Mouse (Mus musculus) CH12.LX (cell line): ENCODE measurements around the gene Nrm. TPM values are rescaled to one million over a fixed set of nuclear protein-coding genes. Genes with fewer than 3 reads are reported as not detected.

ENCODE experiments used
- DNase-seq: peaks from one replicate; pipeline ENCODE4 v3.0.0-alpha.2; 2013; ENCODE audit errors: extremely low read depth
- H3K27ac ChIP-seq: 2 replicates; pipeline ENCODE4 v1.5.1; 2012; ENCODE audit warnings: low read depth, mild to moderate bottlenecking, control low read depth, moderate library complexity; ENCODE audit not compliant: insufficient read depth
- H3K27me3 ChIP-seq: replicated peaks from 2 replicates; pipeline ENCODE3; 2012; ENCODE audit warnings: inconsistent platforms
- H3K36me3 ChIP-seq, 2 experiments: replicated peaks in 1 of 2; 2 replicates each; pipeline versions ENCODE3 to v1.6.1; 2012; ENCODE audit warnings: inconsistent platforms in 1 of 2, low read length in 1 of 2, mild to moderate bottlenecking in 1 of 2, mixed read lengths in 1 of 2, moderate library complexity in 1 of 2; ENCODE audit not compliant: control insufficient read depth in 1 of 2, insufficient read depth in 1 of 2
- H3K4me1 ChIP-seq, 2 experiments: 2 replicates each; pipeline ENCODE4 v1.6.1; 2012; ENCODE audit warnings: inconsistent platforms in 1 of 2, moderate library complexity in 1 of 2; ENCODE audit not compliant: insufficient read depth in 2 of 2, control insufficient read depth in 1 of 2
- H3K4me2 ChIP-seq: 2 replicates; pipeline ENCODE4 v1.6.1; 2012; ENCODE audit warnings: low read depth, mild to moderate bottlenecking, control low read depth; ENCODE audit not compliant: poor library complexity, insufficient read depth, severe bottlenecking
- H3K4me3 ChIP-seq, 3 experiments: fragments of 150-350 bp in 1 of 3; sonication (generic) in 1 of 3; replicated peaks in 1 of 3; 2 replicates each; pipeline versions ENCODE3 to v1.5.1; 2011 to 2012; ENCODE audit warnings: low read depth in 2 of 3, low read length in 2 of 3, mild to moderate bottlenecking in 2 of 3, moderate library complexity in 2 of 3, control low read depth in 1 of 3, improper control_type of control experiment in 1 of 3, inconsistent platforms in 1 of 3, mixed read lengths in 1 of 3; ENCODE audit not compliant: poor library complexity in 1 of 3
- H3K79me2 ChIP-seq: replicated peaks from 2 replicates; pipeline ENCODE4 v1.6.1; 2012; ENCODE audit warnings: mild to moderate bottlenecking, moderate library complexity; ENCODE audit not compliant: control insufficient read depth, poor library complexity, insufficient read depth, severe bottlenecking; ENCODE audit errors: extremely low read depth
- H3K9ac ChIP-seq: 2 replicates; pipeline ENCODE4 v1.6.1; 2012; ENCODE audit warnings: low read depth, mild to moderate bottlenecking, control low read depth, moderate library complexity; ENCODE audit not compliant: insufficient read depth
- H3K9me3 ChIP-seq: replicated peaks from 2 replicates; pipeline ENCODE3; 2012; ENCODE audit warnings: low read length, inconsistent platforms, mixed read lengths
- BHLHE40 ChIP-seq: IDR thresholded peaks from 2 replicates; pipeline ENCODE4 v1.6.1; 2011; ENCODE audit warnings: mild to moderate bottlenecking, low read depth, low read length, improper control_type of control experiment
- CHD2 ChIP-seq: IDR thresholded peaks from 2 replicates; pipeline ENCODE4 v1.6.1; 2011; ENCODE audit warnings: low read length, improper control_type of control experiment
- ETS1 ChIP-seq: conservative IDR thresholded peaks from 2 replicates; pipeline ENCODE4 v1.6.1; 2012; ENCODE audit warnings: low read depth, mild to moderate bottlenecking, inconsistent platforms, low read length, improper control_type of control experiment, moderate library complexity
- HCFC1 ChIP-seq: IDR thresholded peaks from 2 replicates; pipeline ENCODE4 v1.6.1; 2012; ENCODE audit warnings: low read depth, mild to moderate bottlenecking, inconsistent platforms, low read length, improper control_type of control experiment
- IRF4 ChIP-seq: IDR thresholded peaks from 2 replicates; pipeline ENCODE4 v1.6.1; 2014; ENCODE audit warnings: low read depth, mild to moderate bottlenecking, inconsistent platforms, low read length, improper control_type of control experiment
- KAT2A ChIP-seq: IDR thresholded peaks from 2 replicates; pipeline ENCODE4 v1.6.1; 2012; ENCODE audit warnings: low read length, improper control_type of control experiment, inconsistent platforms; ENCODE audit not compliant: insufficient replicate concordance
- MAX ChIP-seq: IDR thresholded peaks from 2 replicates; pipeline ENCODE4 v1.6.1; 2011; ENCODE audit warnings: low read length, improper control_type of control experiment
- MXI1 ChIP-seq: IDR thresholded peaks from 2 replicates; pipeline ENCODE4 v1.6.1; 2011; ENCODE audit warnings: mild to moderate bottlenecking, low read depth, low read length, improper control_type of control experiment
- MYC ChIP-seq: IDR thresholded peaks from 2 replicates; pipeline ENCODE4 v1.6.1; 2011; ENCODE audit warnings: low read depth, mild to moderate bottlenecking, improper control_type of control experiment, low read length
- NELFE ChIP-seq: IDR thresholded peaks from 2 replicates; pipeline ENCODE4 v1.6.1; 2011; ENCODE audit warnings: low read depth, low read length, improper control_type of control experiment
- PAX5 ChIP-seq: IDR thresholded peaks from 2 replicates; pipeline ENCODE4 v1.6.1; 2012; ENCODE audit warnings: low read length, inconsistent platforms, mixed read lengths
- POLR2A ChIP-seq: IDR thresholded peaks from 2 replicates; pipeline ENCODE4 v1.6.1; 2011; ENCODE audit warnings: low read depth, mild to moderate bottlenecking, improper control_type of control experiment, low read length
- POLR2AphosphoS2 ChIP-seq: IDR thresholded peaks from 2 replicates; pipeline ENCODE4 v1.6.1; 2011; ENCODE audit warnings: low read depth, low read length, improper control_type of control experiment
- RCOR1 ChIP-seq: conservative IDR thresholded peaks from 2 replicates; pipeline ENCODE4 v1.6.1; 2012; ENCODE audit warnings: low read depth, mild to moderate bottlenecking, inconsistent platforms, low read length, improper control_type of control experiment
- SMC3 ChIP-seq: IDR thresholded peaks from 2 replicates; pipeline ENCODE4 v1.6.1; 2011; ENCODE audit warnings: low read depth, low read length, improper control_type of control experiment
- TBP ChIP-seq: conservative IDR thresholded peaks from 2 replicates; pipeline ENCODE4 v1.6.1; 2011; ENCODE audit warnings: low read depth, low read length, improper control_type of control experiment
- TCF12 ChIP-seq: IDR thresholded peaks from 2 replicates; pipeline ENCODE4 v1.6.1; 2014; ENCODE audit warnings: low read depth, mild to moderate bottlenecking, inconsistent platforms, low read length, improper control_type of control experiment
- USF1 ChIP-seq: IDR thresholded peaks from 2 replicates; pipeline ENCODE4 v1.6.1; 2014; ENCODE audit warnings: low read depth, mild to moderate bottlenecking, inconsistent platforms, low read length, improper control_type of control experiment
- USF2 ChIP-seq: conservative IDR thresholded peaks from 2 replicates; pipeline ENCODE4 v1.6.1; 2011; ENCODE audit warnings: low read depth, low read length, improper control_type of control experiment
- ZC3H11A ChIP-seq: IDR thresholded peaks from 2 replicates; pipeline ENCODE4 v1.6.1; 2012; ENCODE audit warnings: low read depth, mild to moderate bottlenecking, inconsistent platforms, low read length, improper control_type of control experiment
- ZKSCAN1 ChIP-seq: IDR thresholded peaks from 2 replicates; pipeline ENCODE4 v1.6.1; 2012; ENCODE audit warnings: low read depth, inconsistent platforms, low read length, improper control_type of control experiment, borderline replicate concordance
- ZMIZ1 ChIP-seq: IDR thresholded peaks from 2 replicates; pipeline ENCODE4 v1.6.1; 2012; ENCODE audit warnings: low read depth, mild to moderate bottlenecking, inconsistent platforms, low read length, improper control_type of control experiment
- ZNF384 ChIP-seq: IDR thresholded peaks from 2 replicates; pipeline ENCODE4 v1.6.1; 2012; ENCODE audit warnings: low read depth, low read length, improper control_type of control experiment, inconsistent platforms
- dilution Hi-C: fragments of 300-500 bp; cut with MboI; formaldehyde crosslinking; loops from 2 replicates; pipeline ENCODE4 v1.14.3; 2020; ENCODE audit warnings: low sequenced_read_pairs; ENCODE audit not compliant: extremely low pct_unique_long_range_greater_than_20kb, extremely low pct_ligation_motif_present
- in situ Hi-C: fragments of 300-500 bp; cut with MboI; formaldehyde crosslinking; loops from 3 replicates; pipeline ENCODE4 v1.14.3; 2019; ENCODE audit warnings: low sequenced_read_pairs, low pct_ligation_motif_present, low pct_unique_long_range_greater_than_20kb, mixed read lengths
- polyA plus RNA-seq: library from polyadenylated mRNA; unstranded; fragments of >175 nt; gene quantifications from 2 replicates; pipeline ENCODE4 v1.2.1, GENCODE M21; 2012; ENCODE audit warnings: low read depth; ENCODE audit not compliant: insufficient read length
- total RNA-seq, 2 experiments: library from RNA; depleted of rRNA; stranded (reverse); fragments of 300-350 nt in 1 of 2; fragments of >200 nt in 1 of 2; gene quantifications; 2 replicates each; pipeline ENCODE4 v1.2.3; 2012 to 2014

Nrm gene
- total and polyA plus RNA-seq, 3 experiments, result 12.1 to 16.7 (median 15.4) TPM

GRCm38 (mm10) chr17:35833894-35834293 lies 27.2 kb upstream of the Nrm start:
- DNase-seq, result no peak
- dilution Hi-C loops (no loop called here), in situ Hi-C loops (no loop called here)
- Histone ChIP-seq H3K9me3 (peaks cover 7% of the 10 kb centered on the region), H3K27me3 (no peaks in the 10 kb centered on the region), H3K27ac (no peak overlapping the region), H3K4me3 (no peak overlapping the region), H3K79me2 (peaks cover 38% of the 10 kb centered on the region), H3K36me3 (peaks cover 51 to 76% of the 10 kb centered on the region in 2 experiments), H3K4me2 (no peak overlapping the region), H3K4me1 (peaks cover 11 to 25% of the 10 kb centered on the region in 2 experiments), H3K9ac (no peak overlapping the region)
- TF ChIP-seq ZNF384 (peak; percentile 22; the same call in 1 of the 2 replicates), BHLHE40 (no peak)

GRCm38 (mm10) chr17:35834696-35835422 lies 26.3 kb upstream of the Nrm start:
- peaks cover 11 to 33% of the 10 kb centered on the region in 2 experiments for H3K4me1 ChIP-seq
- H3K27me3 ChIP-seq, result no peaks in the 10 kb centered on the region
- no peak overlapping the region for H3K27ac ChIP-seq
- peaks cover 1% of the 10 kb centered on the region for H3K9me3 ChIP-seq
- in situ Hi-C loops, result loop anchor here (5.0 kb wide), 1 partner anchor 37 kb away; no protein-coding TSS in a partner anchor
- H3K9ac ChIP-seq, result no peak overlapping the region
- H3K4me2 ChIP-seq, result no peak overlapping the region
- TF ChIP-seq ZC3H11A (no peak), USF1 (no peak), IRF4 (no peak), TCF12 (no peak), ZMIZ1 (no peak), RCOR1 (no peak), USF2 (no peak), SMC3 (no peak), CHD2 (no peak)
- H3K4me3 ChIP-seq, result peak overlapping the region in 2 of 3 experiments; percentile 7 to 83
- DNase-seq, result no peak
- H3K79me2 ChIP-seq, result peaks cover 38% of the 10 kb centered on the region
- H3K36me3 ChIP-seq, result peaks cover 45 to 68% of the 10 kb centered on the region in 2 experiments
- dilution Hi-C loops, result no loop called here

DNA sequence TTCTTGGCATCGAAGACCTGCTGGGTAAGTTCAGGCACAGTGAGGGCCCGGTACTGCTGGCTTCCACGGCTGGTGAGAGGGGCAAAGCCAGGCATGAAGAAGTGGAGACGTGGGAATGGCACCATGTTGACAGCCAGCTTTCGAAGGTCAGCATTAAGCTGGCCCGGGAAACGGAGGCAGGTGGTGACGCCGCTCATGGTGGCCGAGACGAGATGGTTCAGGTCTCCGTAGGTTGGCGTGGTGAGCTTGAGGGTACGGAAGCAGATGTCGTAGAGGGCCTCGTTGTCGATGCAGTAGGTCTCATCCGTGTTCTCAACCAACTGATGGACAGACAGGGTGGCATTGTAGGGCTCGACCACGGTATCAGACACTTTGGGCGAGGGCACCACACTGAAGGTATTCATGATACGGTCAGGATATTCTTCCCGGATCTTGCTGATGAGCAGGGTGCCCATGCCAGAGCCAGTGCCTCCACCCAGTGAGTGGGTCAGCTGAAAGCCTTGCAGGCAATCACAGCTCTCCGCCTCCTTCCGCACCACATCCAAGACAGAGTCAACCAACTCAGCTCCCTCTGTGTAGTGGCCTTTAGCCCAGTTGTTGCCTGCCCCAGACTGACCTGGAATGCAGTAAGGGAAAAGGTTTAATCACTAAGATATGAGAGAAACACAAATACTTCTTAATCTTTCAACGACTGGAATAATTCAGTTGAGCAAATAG lies 25.5 kb upstream of the Nrm start:
- TF ChIP-seq ZKSCAN1 (no peak), MAX (no peak), CHD2 (no peak), POLR2A (no peak), ZNF384 (no peak), PAX5 (no peak), ETS1 (no peak), TBP (no peak), MYC (no peak), IRF4 (no peak), ZMIZ1 (no peak), POLR2AphosphoS2 (no peak; the same call in 1 of the 2 replicates), HCFC1 (no peak), KAT2A (no peak), RCOR1 (no peak), NELFE (no peak), MXI1 (no peak)
- TF ChIP-seq, all 38 proteins: peak for 0
- H3K9ac ChIP-seq, result no peak overlapping the region
- peaks cover 38% of the 10 kb centered on the region for H3K79me2 ChIP-seq
- H3K4me2 ChIP-seq, result peak overlapping the region; percentile 89
- DNase-seq, result no peak
- H3K36me3 ChIP-seq, result peaks cover 42 to 61% of the 10 kb centered on the region in 2 experiments
- peaks cover 11 to 36% of the 10 kb centered on the region in 2 experiments for H3K4me1 ChIP-seq
- H3K27ac ChIP-seq, result no peak overlapping the region
- no peaks in the 10 kb centered on the region for H3K9me3 ChIP-seq
- H3K27me3 ChIP-seq, result no peaks in the 10 kb centered on the region
- dilution Hi-C loops, result no loop called here
- in situ Hi-C loops, result loop anchor here (5.0 kb wide), 1 partner anchor 37 kb away; no protein-coding TSS in a partner anchor
- peak overlapping the region in 2 of 3 experiments; percentile 7 to 83 for H3K4me3 ChIP-seq
